Mouse (Mus musculus): ENCODE data around the gene Cradd.

DNA sequence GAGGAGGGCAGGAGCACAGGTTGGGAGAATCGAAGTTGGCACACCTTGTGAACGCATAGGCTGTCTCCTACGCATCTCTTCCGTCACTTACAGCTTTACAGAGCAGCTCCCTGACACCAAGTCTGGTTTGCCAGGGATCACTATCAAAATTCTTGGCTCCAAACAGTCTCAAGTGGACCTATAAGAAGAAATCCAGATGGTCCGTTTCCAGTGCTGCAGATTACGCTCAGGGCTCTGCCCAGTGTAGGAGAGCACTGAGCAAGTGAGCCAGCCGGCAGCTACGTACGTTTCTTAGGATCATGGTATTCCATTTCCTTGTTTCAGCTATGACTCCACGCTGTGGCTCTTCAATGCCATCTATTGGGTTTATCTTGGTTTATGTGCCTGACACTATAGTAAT lies 90.9 kb downstream of the Cradd start:
- TF ChIP-seq POLR2A (IDR thresholded peaks at IDR 0.05; ENCODE audit: low read depth, low read length) (no peak), CTCF (IDR thresholded peaks at IDR 0.05; ENCODE audit: extremely low read depth, insufficient read length, insufficient replicate concordance, low read depth, low read length) (no peak)

Data from small intestine, adult 2 months (tissue).